11 mouse cellular contexts compared by ENCODE assay signal in the genomic region with DNA sequence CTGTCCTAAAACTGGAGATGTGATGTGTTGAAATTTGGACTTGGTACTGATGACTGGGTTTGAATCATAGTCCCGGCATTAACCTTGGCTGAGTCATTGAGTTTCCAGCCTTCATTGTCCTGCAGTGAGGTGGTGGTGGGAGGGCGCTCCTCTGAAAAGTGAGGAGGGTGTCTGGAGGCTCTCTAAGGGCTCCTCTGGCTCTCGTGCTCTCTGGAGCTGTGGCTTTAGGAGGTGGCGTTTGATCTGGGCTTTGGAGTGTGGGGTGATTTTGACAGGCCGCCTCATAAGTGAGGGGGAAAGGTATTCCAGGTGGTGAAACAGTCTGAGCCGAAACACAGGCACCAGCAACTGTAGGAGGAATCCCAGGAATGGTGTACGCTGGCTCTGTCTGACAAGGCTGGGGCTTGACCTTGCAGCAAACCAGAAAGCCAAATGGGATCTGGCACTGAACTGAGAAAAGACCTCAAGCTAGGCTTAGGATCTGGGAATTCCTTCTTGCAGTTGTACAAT.
DNase-seq lines count a peak whose midpoint lies in the region; ATAC-seq and TF ChIP-seq lines count a peak whose summit lies in the region.
"Had no signal": no experiment of that assay in that cellular context is flagged by ENCODE, and none has a peak within 500 bp of the region (broad histone marks: within the 10 kb centered on the region; RNA-seq: fewer than 3 reads in every experiment).

No protein-coding gene starts in this region.

- no peak for TF ChIP-seq EP300 in heart, postnatal 0 days (IDR thresholded peaks at IDR 0.05; ENCODE audit: low read depth)

- 0 out of 2 replicates have a peak, but pooled peaks cover 9% of the 10 kb centered on the region for H3K4me1 ChIP-seq in heart, postnatal 0 days (ENCODE audit: control insufficient read depth, insufficient read depth)

- no peak for TF ChIP-seq CTCF in left cerebral cortex, adult 2 months (IDR thresholded peaks at IDR 0.05)
- TF ChIP-seq CTCF in heart, postnatal 0 days (IDR thresholded peaks at IDR 0.05; ENCODE audit: low read depth) = no peak

- peak; percentile 89 for ATAC-seq in heart, postnatal 0 days (ENCODE audit: insufficient read depth, low read depth)
- no peak for ATAC-seq in megakaryocyte progenitor cell, adult 5-6 weeks (replicated peaks; ENCODE audit: poor library complexity)

- no peaks in the 10 kb centered on the region for H3K27me3 ChIP-seq in heart, postnatal 0 days (ENCODE audit: control insufficient read depth, insufficient read depth, low read length)
- H3K27me3 ChIP-seq: forebrain, embryonic 15.5 days had no signal

- peak overlapping the region; percentile 86 for H3K27ac ChIP-seq in left cerebral cortex, adult 2 months
- H3K27ac ChIP-seq in heart, postnatal 0 days (ENCODE audit: low read depth) = peak overlapping the region; percentile 52
- H3K27ac ChIP-seq: forebrain, embryonic 15.5 days; hindbrain, embryonic 10.5 days had no signal

- no peak overlapping the region for H3K4me2 ChIP-seq in heart, postnatal 0 days (ENCODE audit: low read depth, low read length)
- H3K4me2 ChIP-seq: forebrain, embryonic 15.5 days had no signal

- no peak overlapping the region for H3K4me3 ChIP-seq in left cerebral cortex, adult 2 months
- H3K4me3 ChIP-seq in heart, postnatal 0 days (ENCODE audit: low read depth, low read length) = no peak overlapping the region
- H3K4me3 ChIP-seq: forebrain, embryonic 15.5 days; hindbrain, embryonic 10.5 days had no signal

- 0 out of 2 replicates have a peak, but pooled peaks cover 17% of the 10 kb centered on the region for H3K36me3 ChIP-seq in heart, postnatal 0 days (replicated peaks; ENCODE audit: control insufficient read depth, insufficient read depth, low read length)

- intact Hi-C loops in left cerebral cortex, adult 2 months (cut with DNase I) = loop anchor here (2.0 kb wide), 1 partner anchor 38 kb away; no protein-coding TSS in a partner anchor
- intact Hi-C loops in left cerebral cortex, postnatal 10 days (cut with DNase I) = no loop called here

- no peak overlapping the region for H3K9ac ChIP-seq in heart, postnatal 0 days (replicated peaks; ENCODE audit: low read depth, low read length)
- H3K9ac ChIP-seq: forebrain, embryonic 15.5 days had no signal

- 28% methylated on average over 7 of the region's 7 CpGs for WGBS in heart, postnatal 0 days

- no peaks in the 10 kb centered on the region for H3K9me3 ChIP-seq in heart, postnatal 0 days (replicated peaks; ENCODE audit: control insufficient read depth, low read length)
- H3K9me3 ChIP-seq: forebrain, embryonic 15.5 days; hindbrain, embryonic 10.5 days had no signal

- DNase-seq in embryo, embryonic 11.5 days (ENCODE audit: low read depth, low spot score) = peak; percentile 8
- no peak for DNase-seq in embryo, embryonic 10 days (ENCODE audit: low spot score)
- no peak for DNase-seq in left cerebral cortex, adult 2 months (ENCODE audit: extremely low spot score in 1 of 2, low spot score in 2 of 2)
- DNase-seq in left cerebral cortex, postnatal 10 days (ENCODE audit: extremely low spot score in 1 of 2, low spot score in 2 of 2) = no peak
- DNase-seq in NIH3T3 (ENCODE audit: low read depth) = peak; percentile 87
- peak; percentile 34 for DNase-seq in heart, postnatal 0 days (ENCODE audit: low spot score)
- DNase-seq in cerebellum, adult 9-10 months = no peak
- DNase-seq: kidney, postnatal 10 days had no signal

Comparison
In these comparisons a context has a peak if more than half of its experiments do, and no peak if none do; other contexts are left out.
1. DNase-seq: peak in embryo, embryonic 11.5 days (single experiment), NIH3T3 (single experiment) and heart, postnatal 0 days (single experiment); none in embryo, embryonic 10 days (single experiment), left cerebral cortex, adult 2 months (0 of 2), left cerebral cortex, postnatal 10 days (0 of 2) and cerebellum, adult 9-10 months (single experiment).